Mouse (Mus musculus): ENCODE results near the gene Itgae. TPM values are rescaled to one million over a fixed set of nuclear protein-coding genes. Genes with fewer than 3 reads are reported as not detected.

The Itgae gene
- total and polyA plus RNA-seq, 3 experiments = 0.17 to 0.26 (median 0.21) TPM

- H3K36me3 ChIP-seq (replicated peaks in 1 of 2; ENCODE audit: control insufficient read depth in 1 of 2, insufficient read depth in 1 of 2, low read length in 1 of 2) = peaks cover 0 to 38% of the 10 kb centered on the region in 2 experiments
- H3K27me3 ChIP-seq (replicated peaks) = no peaks in the 10 kb centered on the region
- no peak overlapping the region for H3K27ac ChIP-seq (ENCODE audit: insufficient read depth, low read depth)
- H3K4me3 ChIP-seq (replicated peaks in 1 of 3; ENCODE audit: low read depth in 2 of 3, low read length in 2 of 3, poor library complexity in 1 of 3) = no peak overlapping the region
- no peaks in the 10 kb centered on the region for H3K9me3 ChIP-seq (replicated peaks; ENCODE audit: low read length)
- H3K9ac ChIP-seq (ENCODE audit: insufficient read depth, low read depth) = no peak overlapping the region
- dilution Hi-C loops (cut with MboI; ENCODE audit: extremely low pct_ligation_motif_present, extremely low pct_unique_long_range_greater_than_20kb, low sequenced_read_pairs) = no loop called here
- in situ Hi-C loops (cut with MboI; ENCODE audit: low pct_ligation_motif_present, low pct_unique_long_range_greater_than_20kb, low sequenced_read_pairs) = no loop called here
- peaks cover 2 to 9% of the 10 kb centered on the region in 2 experiments; a peak in 1 of 4 replicates for H3K4me1 ChIP-seq (ENCODE audit: control insufficient read depth in 1 of 2, insufficient read depth in 2 of 2)
- no peak overlapping the region for H3K4me2 ChIP-seq (ENCODE audit: insufficient read depth, low read depth, poor library complexity, severe bottlenecking)
- DNase-seq (ENCODE audit: extremely low read depth) = no peak
- TF ChIP-seq TBP (conservative IDR thresholded peaks at IDR 0.05; ENCODE audit: low read depth, low read length) (no peak), MXI1 (IDR thresholded peaks at IDR 0.05; ENCODE audit: low read depth, low read length) (no peak), USF1 (IDR thresholded peaks at IDR 0.05; ENCODE audit: low read depth, low read length) (no peak), POLR2A (IDR thresholded peaks at IDR 0.05; ENCODE audit: low read depth, low read length) (no peak), ETS1 (conservative IDR thresholded peaks at IDR 0.05; ENCODE audit: low read depth, low read length) (no peak), NRF1 (IDR thresholded peaks at IDR 0.05; ENCODE audit: low read depth, low read length) (no peak), USF2 (conservative IDR thresholded peaks at IDR 0.05; ENCODE audit: low read depth, low read length) (no peak), ELF1 (IDR thresholded peaks at IDR 0.05; ENCODE audit: low read depth, low read length) (no peak), GABPA (IDR thresholded peaks at IDR 0.05; ENCODE audit: insufficient replicate concordance, low read depth, low read length) (no peak), MYC (IDR thresholded peaks at IDR 0.05; ENCODE audit: low read depth, low read length) (no peak), POLR2AphosphoS2 (IDR thresholded peaks at IDR 0.05; ENCODE audit: low read depth, low read length) (no peak), MEF2A (IDR thresholded peaks at IDR 0.05; ENCODE audit: borderline replicate concordance, low read depth, low read length) (no peak)
- H3K79me2 ChIP-seq (replicated peaks; ENCODE audit: control insufficient read depth, extremely low read depth, insufficient read depth, poor library complexity, severe bottlenecking) = no peaks in the 10 kb centered on the region
Observed at GRCm38 (mm10) chr11:73193047-73193446, 102.7 kb downstream of the Itgae start.

- H3K79me2 ChIP-seq (replicated peaks; ENCODE audit: control insufficient read depth, extremely low read depth, insufficient read depth, poor library complexity, severe bottlenecking) = no peaks in the 10 kb centered on the region
- in situ Hi-C loops (cut with MboI; ENCODE audit: low pct_ligation_motif_present, low pct_unique_long_range_greater_than_20kb, low sequenced_read_pairs) (no loop called here), dilution Hi-C loops (cut with MboI; ENCODE audit: extremely low pct_ligation_motif_present, extremely low pct_unique_long_range_greater_than_20kb, low sequenced_read_pairs) (no loop called here)
- no peaks in the 10 kb centered on the region for H3K9me3 ChIP-seq (replicated peaks; ENCODE audit: low read length)
- H3K4me1 ChIP-seq (ENCODE audit: control insufficient read depth in 1 of 2, insufficient read depth in 2 of 2) = peaks cover 2 to 16% of the 10 kb centered on the region in 2 experiments; a peak in 2 of 4 replicates
- H3K9ac ChIP-seq (ENCODE audit: insufficient read depth, low read depth) = no peak overlapping the region
- no peak overlapping the region for H3K27ac ChIP-seq (ENCODE audit: insufficient read depth, low read depth)
- no peak overlapping the region for H3K4me2 ChIP-seq (ENCODE audit: insufficient read depth, low read depth, poor library complexity, severe bottlenecking)
- DNase-seq (ENCODE audit: extremely low read depth) = no peak
- no peak for TF ChIP-seq POLR2A (IDR thresholded peaks at IDR 0.05; ENCODE audit: low read depth, low read length)
- TF ChIP-seq USF1 (IDR thresholded peaks at IDR 0.05; ENCODE audit: low read depth, low read length) = no peak
- TF ChIP-seq TCF12 (IDR thresholded peaks at IDR 0.05; ENCODE audit: low read depth, low read length) = no peak
- no peak for TF ChIP-seq MAFK (IDR thresholded peaks at IDR 0.05; ENCODE audit: insufficient replicate concordance, low read length)
- TF ChIP-seq ELF1 (IDR thresholded peaks at IDR 0.05; ENCODE audit: low read depth, low read length) = no peak
- TF ChIP-seq TBP (conservative IDR thresholded peaks at IDR 0.05; ENCODE audit: low read depth, low read length) = no peak
- H3K4me3 ChIP-seq (replicated peaks in 1 of 3; ENCODE audit: low read depth in 2 of 3, low read length in 2 of 3, poor library complexity in 1 of 3) = no peak overlapping the region
- no peaks in the 10 kb centered on the region for H3K27me3 ChIP-seq (replicated peaks)
- H3K36me3 ChIP-seq (replicated peaks in 1 of 2; ENCODE audit: control insufficient read depth in 1 of 2, insufficient read depth in 1 of 2, low read length in 1 of 2) = peaks cover 0 to 29% of the 10 kb centered on the region in 2 experiments
Observed at GRCm38 (mm10) chr11:73194444-73194843, 104.1 kb downstream of the Itgae start.

Other genes with a start within 250 kb of the Itgae start
- 136 and 218 TPM in 2 replicates for gene Atp2a3, start 129.4 kb upstream of the Itgae start, total RNA-seq (2012; rRNA removed)
- 44.1 and 61.4 TPM in 2 replicates for gene Atp2a3, start 129.4 kb upstream of the Itgae start, total RNA-seq (2014; rRNA removed)
- gene Atp2a3, start 129.4 kb upstream of the Itgae start, polyA plus RNA-seq (2012; ENCODE audit: insufficient read length, low read depth) = 255 and 279 TPM in 2 replicates
- 12.3 and 21.5 TPM in 2 replicates for gene P2rx1, start 91.5 kb upstream of the Itgae start, total RNA-seq (2012; rRNA removed)
- gene P2rx1, start 91.5 kb upstream of the Itgae start, total RNA-seq (2014; rRNA removed) = 15.9 and 18.9 TPM in 2 replicates
- gene P2rx1, start 91.5 kb upstream of the Itgae start, polyA plus RNA-seq (2012; ENCODE audit: insufficient read length, low read depth) = 22.8 and 23.3 TPM in 2 replicates
- gene Camkk1, start 71.6 kb upstream of the Itgae start, total RNA-seq (2012; rRNA removed) = 8.2 and 9.1 TPM in 2 replicates
- gene Camkk1, start 71.6 kb upstream of the Itgae start, total RNA-seq (2014; rRNA removed) = 5.1 and 6.8 TPM in 2 replicates
- 5.0 and 5.4 TPM in 2 replicates for gene Camkk1, start 71.6 kb upstream of the Itgae start, polyA plus RNA-seq (2012; ENCODE audit: insufficient read length, low read depth)
- 12.1 and 13.0 TPM in 2 replicates for gene Ncbp3, start 42.8 kb upstream of the Itgae start, total RNA-seq (2012; rRNA removed)
- gene Ncbp3, start 42.8 kb upstream of the Itgae start, total RNA-seq (2014; rRNA removed) = 11.9 and 12.1 TPM in 2 replicates
- 13.9 and 15.0 TPM in 2 replicates for gene Ncbp3, start 42.8 kb upstream of the Itgae start, polyA plus RNA-seq (2012; ENCODE audit: insufficient read length, low read depth)
- 15.7 and 21.7 TPM in 2 replicates for gene Haspin, start 47.7 kb downstream of the Itgae start, total RNA-seq (2012; rRNA removed)
- gene Haspin, start 47.7 kb downstream of the Itgae start, total RNA-seq (2014; rRNA removed) = 18.2 and 18.6 TPM in 2 replicates
- 24.1 and 27.0 TPM in 2 replicates for gene Haspin, start 47.7 kb downstream of the Itgae start, polyA plus RNA-seq (2012; ENCODE audit: insufficient read length, low read depth)
- gene P2rx5, start 69.8 kb downstream of the Itgae start, total RNA-seq (2012; rRNA removed) = 0.21 and 0.25 TPM in 2 replicates
- gene P2rx5, start 69.8 kb downstream of the Itgae start, total RNA-seq (2014; rRNA removed) = 0.09 and 0.40 TPM in 2 replicates
- 0.80 and 0.83 TPM in 2 replicates for gene P2rx5, start 69.8 kb downstream of the Itgae start, polyA plus RNA-seq (2012; ENCODE audit: insufficient read length, low read depth)
- 123 and 124 TPM in 2 replicates for gene Emc6, start 86.5 kb downstream of the Itgae start, total RNA-seq (2012; rRNA removed)
- 252 and 292 TPM in 2 replicates for gene Emc6, start 86.5 kb downstream of the Itgae start, total RNA-seq (2014; rRNA removed)
- gene Emc6, start 86.5 kb downstream of the Itgae start, polyA plus RNA-seq (2012; ENCODE audit: insufficient read length, low read depth) = 138 and 176 TPM in 2 replicates
- gene Tax1bp3, start 86.5 kb downstream of the Itgae start, total RNA-seq (2012; rRNA removed) = 2.8 and 3.3 TPM in 2 replicates
- gene Tax1bp3, start 86.5 kb downstream of the Itgae start, total RNA-seq (2014; rRNA removed) = 2.5 and 2.6 TPM in 2 replicates
- gene Tax1bp3, start 86.5 kb downstream of the Itgae start, polyA plus RNA-seq (2012; ENCODE audit: insufficient read length, low read depth) = 3.3 and 3.5 TPM in 2 replicates
- gene Ctns, start 108.5 kb downstream of the Itgae start, total RNA-seq (2012; rRNA removed) = 4.8 and 5.2 TPM in 2 replicates
- gene Ctns, start 108.5 kb downstream of the Itgae start, total RNA-seq (2014; rRNA removed) = 5.8 and 5.9 TPM in 2 replicates
- 4.5 and 5.2 TPM in 2 replicates for gene Ctns, start 108.5 kb downstream of the Itgae start, polyA plus RNA-seq (2012; ENCODE audit: insufficient read length, low read depth)
- 1.5 and 1.8 TPM in 2 replicates for gene Shpk, start 108.9 kb downstream of the Itgae start, total RNA-seq (2012; rRNA removed)
- gene Shpk, start 108.9 kb downstream of the Itgae start, total RNA-seq (2014; rRNA removed) = 1.3 and 1.4 TPM in 2 replicates
- gene Shpk, start 108.9 kb downstream of the Itgae start, polyA plus RNA-seq (2012; ENCODE audit: insufficient read length, low read depth) = 0.76 and 0.83 TPM in 2 replicates
- gene Trpv1, start 143.7 kb downstream of the Itgae start, total RNA-seq (2012; rRNA removed) = 0.04 and 0.08 TPM in 2 replicates
- 0.13 TPM in 1 of 2 replicates, not detected in the other for gene Trpv1, start 143.7 kb downstream of the Itgae start, total RNA-seq (2014; rRNA removed)
- gene Trpv1, start 143.7 kb downstream of the Itgae start, polyA plus RNA-seq (2012; ENCODE audit: insufficient read length, low read depth) = not detected in 2 replicates
- gene Trpv3, start 176.8 kb downstream of the Itgae start, total RNA-seq (2012; rRNA removed) = under 0.01 TPM in 1 of 2 replicates, not detected in the other
- not detected in 2 replicates for gene Trpv3, start 176.8 kb downstream of the Itgae start, total RNA-seq (2014; rRNA removed)
- not detected in 2 replicates for gene Trpv3, start 176.8 kb downstream of the Itgae start, polyA plus RNA-seq (2012; ENCODE audit: insufficient read length, low read depth)
- gene Aspa, start 239.0 kb downstream of the Itgae start, total RNA-seq (2012; rRNA removed) = not detected in 2 replicates
- not detected in 2 replicates for gene Aspa, start 239.0 kb downstream of the Itgae start, total RNA-seq (2014; rRNA removed)
- not detected in 2 replicates for gene Aspa, start 239.0 kb downstream of the Itgae start, polyA plus RNA-seq (2012; ENCODE audit: insufficient read length, low read depth)
- gene Gm49340, start 239.2 kb downstream of the Itgae start, total RNA-seq (2012; rRNA removed) = not detected in 2 replicates
- not detected in 2 replicates for gene Gm49340, start 239.2 kb downstream of the Itgae start, total RNA-seq (2014; rRNA removed)
- not detected in 2 replicates for gene Gm49340, start 239.2 kb downstream of the Itgae start, polyA plus RNA-seq (2012; ENCODE audit: insufficient read length, low read depth)
- not detected in 2 replicates for gene Spata22, start 239.2 kb downstream of the Itgae start, total RNA-seq (2012; rRNA removed)
- gene Spata22, start 239.2 kb downstream of the Itgae start, total RNA-seq (2014; rRNA removed) = not detected in 2 replicates
- not detected in 2 replicates for gene Spata22, start 239.2 kb downstream of the Itgae start, polyA plus RNA-seq (2012; ENCODE audit: insufficient read length, low read depth)

All from CH12.LX (cell line).